Mouse (Mus musculus): ENCODE results near the gene Mtmr12. TPM values are rescaled to one million over a fixed set of nuclear protein-coding genes. Genes with fewer than 3 reads are reported as not detected.

The Mtmr12 gene
- polyA plus RNA-seq, 1 experiment, result 4.6 TPM

GRCm38 (mm10) chr15:12291757-12292156 is 86.9 kb downstream of the Mtmr12 start:
- Histone ChIP-seq H3K9me3 (peaks cover 5% of the 10 kb centered on the region), H3K36me3 (replicated peaks; ENCODE audit: low read length) (no peaks in the 10 kb centered on the region), H3K4me1 (peaks cover 13% of the 10 kb centered on the region), H3K27me3 (replicated peaks) (peaks cover 15% of the 10 kb centered on the region), H3K4me3 (replicated peaks) (no peak overlapping the region)
- no peak for TF ChIP-seq FLI1 (IDR thresholded peaks at IDR 0.05; ENCODE audit: low read length)
- no peak for TF ChIP-seq GATA1 (IDR thresholded peaks at IDR 0.05; ENCODE audit: borderline replicate concordance, low read length)

DNA sequence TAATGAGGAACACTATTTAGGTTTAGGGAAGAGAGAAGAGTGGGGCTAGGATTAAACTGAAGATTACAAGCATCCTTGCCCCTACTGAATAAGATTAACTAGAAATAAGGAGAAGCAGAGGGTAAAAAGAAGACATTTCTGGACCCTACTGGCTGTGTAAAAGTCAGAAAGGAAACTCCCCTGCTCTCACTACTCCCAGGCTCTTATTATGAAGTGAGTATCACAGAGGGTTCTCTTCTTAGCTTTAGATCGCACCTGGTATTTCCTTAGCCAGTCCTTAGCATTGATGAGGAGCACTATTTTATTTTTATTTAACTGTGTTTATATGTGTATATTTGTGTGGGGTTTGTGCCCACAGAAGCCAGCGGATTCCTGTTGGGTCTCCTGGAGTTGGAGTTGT is 91.4 kb downstream of the Mtmr12 start:
- H3K4me1 ChIP-seq, result peaks cover 20% of the 10 kb centered on the region
- H3K4me3 ChIP-seq (replicated peaks), result no peak overlapping the region
- no peaks in the 10 kb centered on the region for H3K9me3 ChIP-seq
- H3K27me3 ChIP-seq (replicated peaks), result peaks cover 7% of the 10 kb centered on the region
- no peaks in the 10 kb centered on the region for H3K36me3 ChIP-seq (replicated peaks; ENCODE audit: low read length)
- no peak for TF ChIP-seq FLI1 (IDR thresholded peaks at IDR 0.05; ENCODE audit: low read length)
- no peak for TF ChIP-seq GATA1 (IDR thresholded peaks at IDR 0.05; ENCODE audit: borderline replicate concordance, low read length)

GRCm38 (mm10) chr15:12298231-12298737 is 93.5 kb downstream of the Mtmr12 start:
- Histone ChIP-seq H3K27me3 (replicated peaks) (peaks cover 7% of the 10 kb centered on the region), H3K9me3 (no peaks in the 10 kb centered on the region), H3K4me3 (replicated peaks) (no peak overlapping the region), H3K36me3 (replicated peaks; ENCODE audit: low read length) (no peaks in the 10 kb centered on the region), H3K4me1 (peaks cover 22% of the 10 kb centered on the region)
- TF ChIP-seq FLI1 (IDR thresholded peaks at IDR 0.05; ENCODE audit: low read length) (no peak), GATA1 (IDR thresholded peaks at IDR 0.05; ENCODE audit: borderline replicate concordance, low read length) (no peak)

DNA sequence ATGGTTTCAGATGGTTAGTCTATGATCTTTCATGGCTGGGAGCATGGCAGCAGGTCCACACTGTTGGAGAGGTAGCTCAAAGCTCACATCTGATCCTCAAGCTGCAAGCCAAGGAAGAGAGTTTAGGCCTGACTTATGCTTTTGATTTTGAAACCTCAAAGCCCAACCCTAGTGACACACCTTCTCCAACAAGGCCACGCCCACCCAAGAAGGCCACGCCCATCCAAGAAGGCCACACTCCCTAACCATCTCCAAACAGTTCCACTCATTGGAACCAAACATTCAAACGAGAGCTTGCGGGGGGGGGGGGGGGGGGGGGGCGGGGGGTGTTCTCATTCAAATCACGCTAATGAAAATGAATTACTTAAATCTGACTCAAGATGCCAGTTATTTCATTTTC is 96.9 kb downstream of the Mtmr12 start:
- peaks cover 42% of the 10 kb centered on the region for H3K4me1 ChIP-seq
- H3K27me3 ChIP-seq (replicated peaks), result no peaks in the 10 kb centered on the region
- TF ChIP-seq FLI1 (IDR thresholded peaks at IDR 0.05; ENCODE audit: low read length) (no peak), GATA1 (IDR thresholded peaks at IDR 0.05; ENCODE audit: borderline replicate concordance, low read length) (no peak)
- H3K4me3 ChIP-seq (replicated peaks), result no peak overlapping the region
- peaks cover 6% of the 10 kb centered on the region for H3K36me3 ChIP-seq (replicated peaks; ENCODE audit: low read length)
- H3K9me3 ChIP-seq, result peaks cover 7% of the 10 kb centered on the region; the same call in 1 of the 2 replicates

- TF ChIP-seq FLI1 (IDR thresholded peaks at IDR 0.05; ENCODE audit: low read length), result no peak
- TF ChIP-seq GATA1 (IDR thresholded peaks at IDR 0.05; ENCODE audit: borderline replicate concordance, low read length), result no peak
- H3K9me3 ChIP-seq, result peaks cover 7% of the 10 kb centered on the region; the same call in 1 of the 2 replicates
- peaks cover 72% of the 10 kb centered on the region for H3K4me1 ChIP-seq
- H3K4me3 ChIP-seq (replicated peaks), result peak overlapping the region; percentile 77
- peaks cover 6% of the 10 kb centered on the region for H3K36me3 ChIP-seq (replicated peaks; ENCODE audit: low read length)
- no peaks in the 10 kb centered on the region for H3K27me3 ChIP-seq (replicated peaks)
Observed at GRCm38 (mm10) chr15:12306188-12307071, 101.6 kb downstream of the Mtmr12 start.

DNA sequence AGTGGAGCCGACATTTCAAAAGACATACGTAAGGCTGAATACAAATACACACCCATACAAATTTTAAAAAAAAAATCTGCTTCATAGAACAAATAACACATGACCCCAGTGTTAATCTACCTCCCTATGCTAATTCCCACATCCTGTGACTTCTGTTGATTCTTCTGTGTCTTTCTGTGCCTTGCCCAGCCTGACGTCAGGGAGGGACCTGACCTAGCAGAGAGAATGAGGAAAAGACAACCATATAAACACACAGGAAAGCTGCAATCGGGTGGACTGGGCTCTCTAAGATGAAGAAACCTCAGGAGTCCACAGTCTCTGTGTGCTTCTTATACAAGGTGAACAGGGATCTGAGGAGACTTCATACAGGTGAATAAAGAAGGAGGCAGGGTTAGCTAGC is 102.3 kb downstream of the Mtmr12 start:
- Histone ChIP-seq H3K36me3 (replicated peaks; ENCODE audit: low read length) (peaks cover 6% of the 10 kb centered on the region), H3K4me1 (peaks cover 75% of the 10 kb centered on the region), H3K4me3 (replicated peaks) (peak overlapping the region; percentile 77), H3K9me3 (peaks cover 7% of the 10 kb centered on the region; the same call in 1 of the 2 replicates), H3K27me3 (replicated peaks) (no peaks in the 10 kb centered on the region)
- TF ChIP-seq GATA1 (IDR thresholded peaks at IDR 0.05; ENCODE audit: borderline replicate concordance, low read length), result no peak
- no peak for TF ChIP-seq FLI1 (IDR thresholded peaks at IDR 0.05; ENCODE audit: low read length)

- Histone ChIP-seq H3K4me3 (replicated peaks) (no peak overlapping the region), H3K27me3 (replicated peaks) (no peaks in the 10 kb centered on the region), H3K9me3 (peaks cover 7% of the 10 kb centered on the region; the same call in 1 of the 2 replicates), H3K4me1 (peaks cover 79% of the 10 kb centered on the region), H3K36me3 (replicated peaks; ENCODE audit: low read length) (peaks cover 6% of the 10 kb centered on the region)
- TF ChIP-seq GATA1 (IDR thresholded peaks at IDR 0.05; ENCODE audit: borderline replicate concordance, low read length), result no peak
- TF ChIP-seq FLI1 (IDR thresholded peaks at IDR 0.05; ENCODE audit: low read length), result no peak
Observed at GRCm38 (mm10) chr15:12308539-12308938, 103.7 kb downstream of the Mtmr12 start.

- peaks cover under 1% of the 10 kb centered on the region for H3K36me3 ChIP-seq (replicated peaks; ENCODE audit: low read length)
- H3K9me3 ChIP-seq, result no peaks in the 10 kb centered on the region
- peaks cover 77% of the 10 kb centered on the region for H3K4me1 ChIP-seq
- no peak for TF ChIP-seq GATA1 (IDR thresholded peaks at IDR 0.05; ENCODE audit: borderline replicate concordance, low read length)
- TF ChIP-seq FLI1 (IDR thresholded peaks at IDR 0.05; ENCODE audit: low read length), result no peak
- no peaks in the 10 kb centered on the region for H3K27me3 ChIP-seq (replicated peaks)
- H3K4me3 ChIP-seq (replicated peaks), result no peak overlapping the region
Observed at GRCm38 (mm10) chr15:12310676-12311075, 105.8 kb downstream of the Mtmr12 start.

DNA sequence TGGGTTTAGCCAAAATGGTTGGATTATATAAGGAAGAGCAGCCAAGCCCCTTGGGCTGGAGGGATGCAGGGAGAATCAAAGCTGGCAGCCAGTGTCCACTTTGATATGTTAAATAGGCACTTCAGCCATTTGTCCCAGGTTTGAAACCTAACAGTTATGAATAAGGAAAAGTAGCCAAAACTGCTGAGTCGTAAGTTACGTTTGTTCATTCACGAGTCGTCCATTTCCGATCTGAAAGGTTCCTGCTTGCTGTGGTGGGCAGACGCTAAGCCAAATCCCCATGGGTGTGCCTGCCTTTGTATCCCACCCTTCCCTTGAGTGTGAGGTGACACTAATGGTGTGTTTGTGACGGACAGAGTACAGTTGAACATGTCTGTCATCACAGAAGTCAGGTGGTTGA is 106.6 kb downstream of the Mtmr12 start:
- H3K9me3 ChIP-seq, result no peaks in the 10 kb centered on the region
- TF ChIP-seq FLI1 (IDR thresholded peaks at IDR 0.05; ENCODE audit: low read length) (no peak), GATA1 (IDR thresholded peaks at IDR 0.05; ENCODE audit: borderline replicate concordance, low read length) (no peak)
- H3K4me3 ChIP-seq (replicated peaks), result no peak overlapping the region
- H3K4me1 ChIP-seq, result peaks cover 72% of the 10 kb centered on the region
- H3K27me3 ChIP-seq (replicated peaks), result no peaks in the 10 kb centered on the region
- no peaks in the 10 kb centered on the region for H3K36me3 ChIP-seq (replicated peaks; ENCODE audit: low read length)

GRCm38 (mm10) chr15:12313255-12313654 is 108.4 kb downstream of the Mtmr12 start:
- H3K27me3 ChIP-seq (replicated peaks), result no peaks in the 10 kb centered on the region
- H3K36me3 ChIP-seq (replicated peaks; ENCODE audit: low read length), result no peaks in the 10 kb centered on the region
- peaks cover 71% of the 10 kb centered on the region for H3K4me1 ChIP-seq
- no peak overlapping the region for H3K4me3 ChIP-seq (replicated peaks)
- no peak for TF ChIP-seq FLI1 (IDR thresholded peaks at IDR 0.05; ENCODE audit: low read length)
- no peak for TF ChIP-seq GATA1 (IDR thresholded peaks at IDR 0.05; ENCODE audit: borderline replicate concordance, low read length)
- no peaks in the 10 kb centered on the region for H3K9me3 ChIP-seq
